Mouse (Mus musculus): Measurements from ENCODE around the gene Vmn2r41.
"Not testable (repeated sequence)": the region's sequence is repeated elsewhere in the genome, so short reads cannot be mapped to it uniquely, and the experiment has no call there.

Vmn2r41 gene

DNA sequence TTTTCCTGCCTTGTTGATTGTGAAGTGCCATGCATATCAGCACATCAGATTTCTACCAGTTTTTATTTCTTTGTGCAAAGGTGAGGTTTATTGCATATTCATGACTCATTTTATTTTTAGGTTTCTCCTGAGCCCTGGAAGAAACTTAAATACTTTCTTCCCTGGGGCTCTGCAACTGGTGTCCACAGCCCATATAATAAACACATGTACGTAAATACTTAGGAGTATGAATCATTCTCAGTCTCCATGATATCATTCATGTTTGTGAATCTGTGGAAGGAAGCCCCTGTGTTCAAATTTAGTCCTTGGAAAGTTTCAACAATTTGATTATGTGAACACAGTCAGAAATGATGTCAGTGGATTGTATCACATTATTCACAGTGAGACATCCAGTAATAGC, at the start of gene Vmn2r41:
Gene Vmn2r41 (minus strand): TSS at position 101 of the 400 bp plus-strand sequence.
- H3K27me3 ChIP-seq (ENCODE audit: insufficient read depth, low read length); H3K36me3 ChIP-seq (ENCODE audit: insufficient read depth, low read length); H3K9me3 ChIP-seq (ENCODE audit: low read length); H3K4me1 ChIP-seq (replicated peaks; ENCODE audit: low read depth, low read length); H3K4me3 ChIP-seq (replicated peaks; ENCODE audit: low read length): not testable (repeated sequence)

DNA sequence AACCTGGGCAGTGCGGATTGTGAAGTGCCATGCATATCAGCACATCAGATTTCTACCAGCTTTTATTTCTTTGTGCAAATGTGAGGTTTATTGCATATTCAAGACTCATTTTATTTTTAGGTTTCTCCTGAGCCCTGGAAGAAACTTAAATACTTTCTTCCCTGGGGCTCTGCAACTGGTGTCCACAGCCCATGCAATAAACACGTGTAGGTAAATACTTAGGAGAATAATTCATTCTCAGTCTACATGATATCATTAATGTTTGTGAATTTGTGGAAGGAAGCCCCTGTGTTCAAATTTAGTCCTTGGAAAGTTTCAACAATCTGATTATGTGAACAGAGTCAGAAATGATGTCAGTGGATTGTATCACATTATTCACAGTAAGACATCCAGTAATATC, 38.8 kb upstream of the Vmn2r41 start, which contains the start of gene Vmn2r42:
Gene Vmn2r42 (minus strand): TSS at position 101 of the 400 bp plus-strand sequence.
- H3K4me3 ChIP-seq (replicated peaks; ENCODE audit: low read length); H3K4me1 ChIP-seq (replicated peaks; ENCODE audit: low read depth, low read length); H3K27me3 ChIP-seq (ENCODE audit: insufficient read depth, low read length); H3K36me3 ChIP-seq (ENCODE audit: insufficient read depth, low read length); H3K9me3 ChIP-seq (ENCODE audit: low read length): not testable (repeated sequence)

DNA sequence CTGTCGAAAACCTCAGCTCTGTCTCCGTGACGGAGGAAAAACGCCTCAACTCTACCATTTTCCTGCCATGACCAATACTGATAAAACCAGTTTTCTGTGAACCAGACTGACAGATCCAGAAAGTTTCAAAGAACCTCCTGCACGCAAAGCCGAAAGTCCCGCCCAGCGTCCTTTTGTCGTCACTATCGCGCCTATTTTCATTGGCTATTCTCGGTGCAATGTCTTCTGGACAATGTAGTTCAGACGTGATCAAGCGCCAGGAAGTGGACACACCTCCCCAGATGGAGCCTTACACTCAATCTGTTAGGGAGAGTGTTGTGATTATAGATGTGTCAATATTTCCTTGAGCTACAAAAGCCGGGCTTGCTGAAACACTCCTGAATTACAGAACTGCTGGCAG, 68.6 kb downstream of the Vmn2r41 start:
- not testable (repeated sequence) for H3K4me1 ChIP-seq (replicated peaks; ENCODE audit: low read depth, low read length); H3K4me3 ChIP-seq (replicated peaks; ENCODE audit: low read length); H3K36me3 ChIP-seq (ENCODE audit: insufficient read depth, low read length)

More for the DNA sequence above, 68.6 kb downstream of the Vmn2r41 start:
- H3K27me3 ChIP-seq (ENCODE audit: insufficient read depth, low read length); H3K9me3 ChIP-seq (ENCODE audit: low read length): not testable (repeated sequence)
